Mouse (Mus musculus) cerebellum, adult 2 months (tissue): Measurements from ENCODE around the gene Cadps.

Source experiments
- CTCF ChIP-seq: fragments of 200-500 bp; IDR thresholded peaks from 2 replicates; pipeline ENCODE4 v1.5.1; 2011; ENCODE audit warnings: low read depth, mild to moderate bottlenecking, control low read depth, low read length, moderate library complexity, borderline replicate concordance; ENCODE audit not compliant: insufficient read depth
- POLR2A ChIP-seq: fragments of 200-500 bp; IDR thresholded peaks from 2 replicates; pipeline ENCODE4 v1.6.1; 2011; ENCODE audit warnings: low read length, control low read depth, borderline replicate concordance; ENCODE audit not compliant: insufficient read depth

GRCm38 (mm10) chr14:12388806-12389436 is 434.0 kb downstream of the Cadps start:
- TF ChIP-seq POLR2A, result no peak
- no peak for TF ChIP-seq CTCF
